Mouse (Mus musculus) hindbrain, embryonic 13.5 days (tissue): ENCODE measurements around the gene Iqsec1. TPM values are rescaled to one million over a fixed set of nuclear protein-coding genes. Genes with fewer than 3 reads are reported as not detected.

ENCODE experiments used
- ATAC-seq: fragments of 200-750 bp; cut with Nextera tagmentation; 2 replicates; pipeline ENCODE4 v1.8.0; 2017; ENCODE audit warnings: moderate TSS enrichment; ENCODE audit not compliant: low FRiP score
- H3K27ac ChIP-seq: fragments of 300-500 bp; sonication (generic); 2 replicates; pipeline ENCODE4 v1.5.1; 2015; ENCODE audit warnings: inconsistent platforms, mild to moderate bottlenecking, moderate library complexity
- H3K27me3 ChIP-seq: fragments of 300-500 bp; sonication (generic); 2 replicates; pipeline ENCODE4 v1.6.1; 2015; ENCODE audit warnings: mild to moderate bottlenecking, inconsistent platforms
- H3K36me3 ChIP-seq: fragments of 300-500 bp; sonication (generic); 2 replicates; pipeline ENCODE4 v1.6.1; 2015; ENCODE audit warnings: mild to moderate bottlenecking, inconsistent platforms
- H3K4me1 ChIP-seq: fragments of 300-500 bp; sonication (generic); replicated peaks from 2 replicates; pipeline ENCODE4 v1.6.1; 2015; ENCODE audit warnings: inconsistent platforms
- H3K4me2 ChIP-seq: fragments of 300-500 bp; sonication (generic); 2 replicates; pipeline ENCODE4 v1.6.1; 2015; ENCODE audit warnings: inconsistent platforms, mild to moderate bottlenecking, moderate library complexity
- H3K4me3 ChIP-seq: fragments of 300-500 bp; sonication (generic); 2 replicates; pipeline ENCODE4 v1.5.1; 2015; ENCODE audit warnings: mild to moderate bottlenecking, inconsistent platforms
- H3K9ac ChIP-seq: fragments of 300-500 bp; sonication (generic); 2 replicates; pipeline ENCODE4 v1.6.1; 2015; ENCODE audit warnings: mild to moderate bottlenecking, inconsistent platforms
- H3K9me3 ChIP-seq: fragments of 300-500 bp; sonication (generic); 2 replicates; pipeline ENCODE4 v1.6.1; 2016; ENCODE audit warnings: inconsistent platforms
- WGBS: fragments of 180-500 bp; shearing (Covaris S2); methylation state at CpG from one replicate; pipeline ENCODE4 v1.1.7; 2015; 5-methylcytosine and 5-hydroxymethylcytosine counted together
- polyA plus RNA-seq: library from polyadenylated mRNA; unstranded; fragments of >200 nt; fragmentation: Nextera tagmentation; extraction: Ambion mirVana; gene quantifications from 2 replicates; pipeline ENCODE4 v1.2.1, GENCODE M21; 2015

The Iqsec1 gene
- polyA plus RNA-seq, 1 experiment from 2014 or later: 20.6 TPM

DNA sequence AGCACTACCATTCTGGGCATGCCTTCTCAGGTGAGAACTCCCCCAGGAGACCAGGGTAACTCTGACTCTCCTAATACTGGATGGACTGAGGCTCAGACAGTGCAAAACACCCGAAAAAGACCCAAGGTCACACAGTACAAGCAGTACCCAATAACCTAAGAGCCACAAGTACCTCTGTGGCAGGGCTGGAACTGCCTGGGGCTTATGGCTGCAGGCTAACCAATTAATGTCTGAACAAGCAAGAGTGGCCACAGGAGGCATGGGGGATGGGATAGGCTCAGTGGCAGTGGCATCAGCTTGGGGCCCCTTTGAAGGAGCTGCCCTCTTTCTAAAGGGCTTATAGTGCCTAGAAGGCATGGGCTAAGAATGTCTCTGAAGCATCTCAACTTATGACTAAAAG, 263.0 kb downstream of the Iqsec1 start:
- Histone ChIP-seq H3K27ac (peak overlapping the region; percentile 70), H3K4me2 (no peak overlapping the region), H3K27me3 (no peaks in the 10 kb centered on the region), H3K9me3 (no peaks in the 10 kb centered on the region), H3K4me3 (no peak overlapping the region), H3K4me1 (peaks cover 74% of the 10 kb centered on the region), H3K9ac (no peak overlapping the region), H3K36me3 (no peaks in the 10 kb centered on the region)
- WGBS: 79% methylated on average over 1 of the region's 1 CpGs
- ATAC-seq: no peak

DNA sequence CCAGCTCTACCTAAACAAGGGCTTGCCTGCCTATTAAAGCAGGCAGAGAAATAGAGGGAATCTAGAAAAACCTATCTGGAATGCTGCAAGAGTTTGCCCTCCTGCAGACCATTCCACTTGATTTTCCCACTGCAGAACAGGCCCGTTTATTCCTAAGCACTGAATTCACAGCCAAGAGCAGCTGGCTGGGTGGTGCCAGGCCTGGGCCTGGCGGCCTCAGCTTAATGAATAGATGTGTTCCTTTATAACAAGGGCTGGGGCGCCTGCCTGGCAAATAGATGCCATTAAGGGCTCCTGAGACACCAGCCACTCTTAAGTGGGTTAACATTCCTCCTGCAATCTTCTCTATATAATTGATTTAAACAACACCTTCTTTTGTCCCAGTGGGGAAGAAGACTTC, 265.5 kb downstream of the Iqsec1 start:
- peaks cover 63% of the 10 kb centered on the region for H3K4me1 ChIP-seq
- no peak for ATAC-seq
- WGBS: 49% methylated on average over 3 of the region's 3 CpGs
- H3K36me3 ChIP-seq: no peaks in the 10 kb centered on the region
- H3K4me2 ChIP-seq: no peak overlapping the region
- no peak overlapping the region for H3K4me3 ChIP-seq
- H3K9me3 ChIP-seq: no peaks in the 10 kb centered on the region
- H3K27me3 ChIP-seq: no peaks in the 10 kb centered on the region
- H3K27ac ChIP-seq: peak overlapping the region; percentile 60
- H3K9ac ChIP-seq: peak overlapping the region; percentile 1; the same call in 1 of the 2 replicates

DNA sequence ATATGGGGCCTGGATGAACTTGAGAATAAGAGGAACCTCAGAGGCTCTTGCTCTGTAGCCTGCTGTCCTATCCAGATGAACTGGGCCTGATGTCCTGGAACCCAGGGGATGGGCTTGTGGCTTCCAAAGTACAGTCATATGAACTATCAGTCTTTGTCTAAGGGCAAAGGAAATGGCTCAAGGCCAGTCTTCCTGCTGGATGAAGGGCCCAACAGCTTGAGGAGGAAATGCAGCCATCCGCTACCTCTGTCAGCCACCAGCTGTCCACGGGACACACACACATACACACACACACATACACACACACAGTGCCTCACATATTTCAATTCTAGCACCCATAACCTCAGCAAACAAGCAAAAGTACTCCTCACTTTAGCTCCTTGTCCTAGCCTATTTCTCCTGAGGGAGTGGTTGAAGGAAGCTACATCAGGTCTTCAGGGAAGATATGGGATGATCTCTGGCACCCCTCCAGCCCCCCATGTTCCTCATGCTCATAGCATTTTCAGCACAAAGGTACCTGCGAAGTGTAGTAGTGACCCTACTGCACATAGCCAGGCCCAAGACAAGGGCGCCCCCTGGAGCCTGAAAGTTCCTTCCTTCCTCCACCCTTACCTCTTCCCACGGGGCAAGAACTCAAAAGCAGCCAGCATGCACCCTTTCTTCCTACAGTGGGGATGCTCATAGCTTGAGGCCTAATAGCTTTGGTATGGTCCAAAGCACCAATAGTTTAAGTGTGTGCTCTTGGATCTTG, 267.3 kb downstream of the Iqsec1 start:
- no peaks in the 10 kb centered on the region for H3K9me3 ChIP-seq
- no peaks in the 10 kb centered on the region for H3K27me3 ChIP-seq
- no peak overlapping the region for H3K9ac ChIP-seq
- no peaks in the 10 kb centered on the region for H3K36me3 ChIP-seq
- no peak for ATAC-seq
- H3K27ac ChIP-seq: no peak overlapping the region
- H3K4me2 ChIP-seq: no peak overlapping the region
- H3K4me1 ChIP-seq: peaks cover 68% of the 10 kb centered on the region
- whole genome bisulfite sequencing: 60% methylated on average over 5 of the region's 5 CpGs
- H3K4me3 ChIP-seq: no peak overlapping the region

DNA sequence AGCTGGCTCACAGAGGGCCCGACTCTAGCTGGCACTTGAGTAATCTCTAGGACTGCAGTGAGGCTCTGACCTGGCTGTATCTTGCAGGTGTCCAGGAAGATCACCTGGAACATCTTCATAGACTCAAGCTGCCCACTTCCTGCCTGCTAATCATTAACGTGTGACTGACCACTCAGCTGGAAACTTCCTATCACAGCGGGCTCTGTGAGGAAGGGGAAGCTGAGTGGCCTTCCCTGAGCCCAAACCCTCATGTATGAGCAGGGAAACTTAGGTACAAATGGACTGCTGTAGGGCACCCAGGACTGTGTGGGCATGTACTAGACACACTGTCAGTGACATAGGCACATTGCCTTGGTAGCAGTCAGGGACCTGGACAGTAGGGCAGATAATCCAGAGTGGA, 268.3 kb downstream of the Iqsec1 start:
- Histone ChIP-seq H3K27ac (no peak overlapping the region), H3K4me3 (no peak overlapping the region), H3K4me1 (peaks cover 70% of the 10 kb centered on the region), H3K4me2 (no peak overlapping the region), H3K9me3 (no peaks in the 10 kb centered on the region), H3K9ac (no peak overlapping the region), H3K27me3 (no peaks in the 10 kb centered on the region), H3K36me3 (no peaks in the 10 kb centered on the region)
- 65% methylated on average over 3 of the region's 3 CpGs for WGBS
- no peak for ATAC-seq

DNA sequence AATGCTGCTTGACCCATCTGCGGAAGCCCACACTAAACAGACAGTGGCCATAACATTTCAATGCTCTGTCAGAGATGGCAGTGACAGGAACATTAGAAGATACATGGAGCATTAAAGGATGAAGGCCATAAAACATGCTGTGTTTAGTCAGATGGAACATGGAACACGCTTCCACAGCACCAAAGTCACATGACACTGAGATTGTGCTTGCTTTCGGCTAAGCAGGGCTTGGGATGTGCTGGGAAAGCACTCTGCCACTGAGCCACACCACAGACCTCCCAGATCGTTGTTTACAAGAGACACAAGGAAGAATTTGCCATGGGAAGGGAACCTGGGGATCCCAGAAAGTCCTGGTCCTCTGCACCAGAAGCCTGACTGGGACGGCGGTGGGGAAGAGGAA, 269.1 kb downstream of the Iqsec1 start:
- Histone ChIP-seq H3K4me1 (peaks cover 70% of the 10 kb centered on the region), H3K27me3 (no peaks in the 10 kb centered on the region), H3K36me3 (no peaks in the 10 kb centered on the region), H3K9me3 (no peaks in the 10 kb centered on the region), H3K4me2 (no peak overlapping the region), H3K4me3 (no peak overlapping the region), H3K27ac (no peak overlapping the region), H3K9ac (no peak overlapping the region)
- 83% methylated on average over 6 of the region's 6 CpGs for WGBS
- no peak for ATAC-seq

DNA sequence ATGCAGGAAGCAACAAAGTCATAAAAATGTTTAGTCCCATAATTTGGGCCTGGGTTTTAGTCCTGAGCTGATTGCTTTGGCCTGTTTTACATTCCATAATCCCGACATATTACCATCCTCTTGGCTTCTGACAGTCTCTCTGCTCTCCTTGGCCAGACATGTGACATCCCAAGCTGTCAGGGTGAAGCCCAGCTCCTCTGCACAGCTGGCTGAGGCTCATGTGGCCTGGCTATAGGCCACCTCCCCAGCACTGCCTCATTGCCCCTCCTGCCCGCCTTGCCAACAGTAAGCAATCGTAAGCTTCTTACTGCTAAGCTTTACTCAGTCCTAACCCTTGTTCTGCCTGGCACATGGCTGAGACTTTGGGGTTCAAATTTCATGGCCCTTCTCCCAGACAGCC, 270.0 kb downstream of the Iqsec1 start:
- H3K4me3 ChIP-seq: no peak overlapping the region
- H3K27me3 ChIP-seq: no peaks in the 10 kb centered on the region
- no peak overlapping the region for H3K4me2 ChIP-seq
- no peaks in the 10 kb centered on the region for H3K36me3 ChIP-seq
- peaks cover 68% of the 10 kb centered on the region for H3K4me1 ChIP-seq
- no peaks in the 10 kb centered on the region for H3K9me3 ChIP-seq
- no peak overlapping the region for H3K9ac ChIP-seq
- no peak for ATAC-seq
- WGBS: 81% methylated on average over 3 of the region's 3 CpGs
- 0 out of 2 replicates have a peak overlapping the region, but pooled peaks have one; percentile 32 for H3K27ac ChIP-seq

DNA sequence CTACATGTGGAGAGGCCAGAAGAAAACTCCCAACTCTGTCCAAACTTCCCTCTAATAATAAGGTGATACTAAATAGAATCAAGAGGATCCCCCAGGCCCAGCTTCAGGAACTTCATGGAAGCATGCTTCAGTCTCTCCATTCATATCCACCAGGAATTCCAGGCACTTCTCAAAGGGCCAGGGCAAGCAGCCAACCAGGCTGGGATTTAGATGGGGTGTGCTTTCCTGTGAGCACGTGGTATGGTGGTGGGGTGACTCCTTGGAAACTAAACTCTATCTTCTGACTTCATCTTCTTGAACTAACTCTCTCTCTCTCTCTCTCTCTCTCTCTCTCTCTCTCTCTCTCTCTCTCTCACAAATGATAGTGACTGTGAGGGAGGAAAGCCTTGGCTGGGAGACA, 270.8 kb downstream of the Iqsec1 start:
- no peak for ATAC-seq
- H3K9ac ChIP-seq: no peak overlapping the region
- no peak overlapping the region for H3K27ac ChIP-seq
- H3K4me2 ChIP-seq: no peak overlapping the region
- H3K27me3 ChIP-seq: no peaks in the 10 kb centered on the region
- no peaks in the 10 kb centered on the region for H3K9me3 ChIP-seq
- no peak overlapping the region for H3K4me3 ChIP-seq
- H3K4me1 ChIP-seq: peaks cover 68% of the 10 kb centered on the region
- WGBS: 55% methylated on average over 1 of the region's 1 CpGs
- no peaks in the 10 kb centered on the region for H3K36me3 ChIP-seq

DNA sequence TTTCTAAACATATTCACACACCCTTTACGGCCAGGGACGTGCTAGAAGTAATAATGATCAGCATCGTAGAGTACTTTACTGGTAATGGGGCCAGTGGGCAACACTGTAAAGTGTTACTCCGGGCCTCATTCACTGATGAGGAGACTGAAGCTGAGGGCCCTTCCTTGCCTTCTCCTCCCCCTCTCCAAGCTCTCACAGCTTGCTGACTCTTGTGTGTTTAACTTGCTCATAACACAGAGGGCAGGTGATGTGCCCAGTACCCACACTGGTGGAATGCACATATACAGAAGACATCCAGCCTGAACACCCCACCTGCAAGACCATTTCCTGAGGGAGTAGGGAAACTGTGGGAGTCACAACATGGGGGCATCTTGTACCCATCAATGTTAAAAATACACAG, 271.6 kb downstream of the Iqsec1 start:
- peak overlapping the region; percentile 77 for H3K4me2 ChIP-seq
- no peak for ATAC-seq
- peak overlapping the region; percentile 54; the same call in 1 of the 2 replicates for H3K4me3 ChIP-seq
- peaks cover 73% of the 10 kb centered on the region for H3K4me1 ChIP-seq
- no peaks in the 10 kb centered on the region for H3K27me3 ChIP-seq
- no peaks in the 10 kb centered on the region for H3K9me3 ChIP-seq
- no peaks in the 10 kb centered on the region for H3K36me3 ChIP-seq
- no peak overlapping the region for H3K27ac ChIP-seq
- whole genome bisulfite sequencing: 55% methylated on average over 4 of the region's 4 CpGs
- H3K9ac ChIP-seq: no peak overlapping the region

DNA sequence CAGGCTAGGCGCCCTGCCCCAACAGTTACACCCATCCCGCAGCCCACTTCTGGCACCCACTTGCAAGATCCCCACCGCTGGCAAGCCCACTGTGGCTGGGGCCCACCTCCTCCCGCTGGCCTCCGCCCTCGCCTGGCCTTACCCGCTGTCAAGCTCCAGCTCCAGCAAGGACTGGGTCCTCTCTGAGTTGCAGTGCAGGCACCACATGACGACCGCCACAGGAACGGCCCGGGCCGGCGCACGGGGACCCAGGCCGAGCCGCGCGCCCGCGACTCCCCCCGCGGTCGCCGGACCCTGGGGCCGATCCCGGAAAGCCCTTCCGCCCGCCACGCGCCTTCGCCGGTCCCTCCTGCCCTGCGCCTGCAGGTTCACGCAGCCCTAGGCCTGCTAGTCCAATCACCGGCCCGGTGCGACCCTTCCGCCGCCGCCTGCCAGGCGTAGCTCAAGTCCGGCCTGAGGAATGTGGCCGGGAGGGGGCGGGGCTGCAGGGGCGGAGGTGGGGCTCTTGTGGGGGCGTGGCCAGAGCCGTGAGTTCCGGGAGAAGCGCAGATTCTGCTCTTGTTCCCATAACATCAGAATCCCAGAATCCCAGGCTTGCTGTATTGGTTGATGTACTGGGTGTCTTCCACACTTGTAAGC, 272.3 kb downstream of the Iqsec1 start:
- Histone ChIP-seq H3K27me3 (no peaks in the 10 kb centered on the region), H3K4me3 (peak overlapping the region; percentile 54), H3K4me2 (peak overlapping the region; percentile 77), H3K36me3 (no peaks in the 10 kb centered on the region), H3K9ac (peak overlapping the region; percentile 80), H3K27ac (peak overlapping the region; percentile 76), H3K4me1 (peaks cover 80% of the 10 kb centered on the region), H3K9me3 (no peaks in the 10 kb centered on the region)
- 1% methylated on average over 49 of the region's 49 CpGs for WGBS
- ATAC-seq: peak; percentile 63

DNA sequence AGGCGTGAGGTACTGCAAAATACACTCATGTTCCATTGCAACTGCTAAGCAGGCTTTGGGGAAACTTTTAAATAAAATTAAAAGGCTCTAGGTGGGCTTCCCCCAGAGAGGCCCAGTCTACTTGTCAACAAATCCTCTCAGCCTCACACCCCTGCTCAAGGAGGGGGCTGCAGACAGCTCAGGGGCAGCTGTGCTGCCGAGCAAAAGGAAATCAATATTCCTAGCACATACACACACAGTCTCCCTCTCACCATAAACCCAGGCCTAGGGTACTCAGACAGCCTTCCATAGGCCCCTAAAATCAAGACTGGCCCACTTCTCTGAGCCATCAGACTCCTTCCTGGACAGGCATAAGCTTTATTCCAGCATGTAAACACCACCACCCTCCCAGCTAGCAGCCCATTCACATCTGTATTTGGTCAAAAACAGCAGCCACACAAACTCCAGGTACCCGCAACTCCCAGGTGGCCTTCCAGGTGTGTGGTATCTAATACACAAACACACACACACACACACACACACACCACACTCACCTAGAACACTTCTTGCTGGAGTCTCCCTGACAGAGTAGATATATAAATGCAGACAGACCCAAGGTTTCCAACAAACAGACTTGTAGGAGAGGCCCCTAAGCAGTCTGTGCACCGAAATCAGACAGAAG, 273.1 kb downstream of the Iqsec1 start:
- Histone ChIP-seq H3K4me1 (peaks cover 87% of the 10 kb centered on the region), H3K27ac (peak overlapping the region; percentile 76), H3K27me3 (no peaks in the 10 kb centered on the region), H3K36me3 (no peaks in the 10 kb centered on the region), H3K9ac (peak overlapping the region; percentile 80), H3K9me3 (no peaks in the 10 kb centered on the region), H3K4me3 (peak overlapping the region; percentile 54), H3K4me2 (peak overlapping the region; percentile 77)
- 57% methylated on average over 4 of the region's 4 CpGs for WGBS
- ATAC-seq: no peak

DNA sequence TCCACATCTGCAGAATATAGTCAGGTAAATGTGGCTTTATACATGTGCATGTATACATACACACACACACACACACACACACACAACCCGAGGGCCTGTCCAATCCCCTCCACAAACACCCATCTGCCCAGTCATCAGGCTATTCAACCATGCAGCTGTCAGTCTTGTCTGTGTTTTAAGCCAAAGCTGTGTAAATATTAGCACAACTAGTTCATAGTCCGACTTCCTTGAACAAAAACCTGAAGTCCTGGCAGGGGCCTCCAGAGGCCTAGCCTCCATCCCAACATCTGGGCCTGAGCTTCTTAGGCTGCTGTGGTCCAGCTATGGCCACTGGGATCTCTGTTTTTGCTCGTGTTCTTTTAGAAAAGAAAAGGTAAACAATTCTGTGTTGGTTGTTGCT, 274.8 kb downstream of the Iqsec1 start:
- Histone ChIP-seq H3K27ac (peak overlapping the region; percentile 81), H3K9ac (no peak overlapping the region), H3K4me2 (no peak overlapping the region), H3K36me3 (no peaks in the 10 kb centered on the region), H3K4me3 (no peak overlapping the region), H3K4me1 (peaks cover 93% of the 10 kb centered on the region), H3K27me3 (no peaks in the 10 kb centered on the region), H3K9me3 (no peaks in the 10 kb centered on the region)
- 41% methylated on average over 3 of the region's 3 CpGs for WGBS
- no peak for ATAC-seq
